Mouse (Mus musculus) megakaryocyte, embryonic 14.5 days (primary cell): ENCODE measurements around the gene B430306N03Rik. TPM values are rescaled to one million over a fixed set of nuclear protein-coding genes. Genes with fewer than 3 reads are reported as not detected.

Experiments used
- H3K27me3 ChIP-seq: replicated peaks from 2 replicates; pipeline ENCODE3; 2012; ENCODE audit warnings: inconsistent platforms
- H3K36me3 ChIP-seq: replicated peaks from 2 replicates; pipeline ENCODE3; 2012; ENCODE audit warnings: low read length, inconsistent platforms, mixed read lengths
- H3K4me1 ChIP-seq: 2 replicates; pipeline ENCODE4 v1.6.1; 2012; ENCODE audit warnings: inconsistent platforms
- H3K4me3 ChIP-seq: replicated peaks from 2 replicates; pipeline ENCODE3; 2012; ENCODE audit warnings: moderate library complexity, mild to moderate bottlenecking, inconsistent platforms
- H3K9me3 ChIP-seq: 2 replicates; pipeline ENCODE4 v1.6.1; 2012; ENCODE audit warnings: inconsistent platforms
- FLI1 ChIP-seq: IDR thresholded peaks from 2 replicates; pipeline ENCODE4 v1.6.1; 2012; ENCODE audit warnings: low read length, inconsistent platforms, mixed read lengths
- GATA1 ChIP-seq: IDR thresholded peaks from 3 replicates; pipeline ENCODE4 v1.6.1; 2012; ENCODE audit warnings: mixed read lengths, low read length, inconsistent platforms, borderline replicate concordance
- polyA plus RNA-seq: library from polyadenylated mRNA; stranded (reverse); fragments of >175 nt; gene quantifications from 2 replicates; pipeline ENCODE4 v1.2.3, GENCODE M21; 2012; ENCODE audit warnings: low replicate concordance; ENCODE audit not compliant: insufficient read depth

B430306N03Rik gene
- polyA plus RNA-seq, 1 experiment: 0.94 TPM

- TF ChIP-seq FLI1 (peak; percentile 93), GATA1 (no peak)
- no peaks in the 10 kb centered on the region for H3K27me3 ChIP-seq
- peaks cover 46% of the 10 kb centered on the region for H3K36me3 ChIP-seq
- peaks cover 73% of the 10 kb centered on the region for H3K4me1 ChIP-seq
- no peaks in the 10 kb centered on the region for H3K9me3 ChIP-seq
- H3K4me3 ChIP-seq: peak overlapping the region; percentile 97
Observed at GRCm38 (mm10) chr17:48300861-48301260, 15.1 kb upstream of the B430306N03Rik start.

- H3K9me3 ChIP-seq: no peaks in the 10 kb centered on the region
- peaks cover 74% of the 10 kb centered on the region for H3K4me1 ChIP-seq
- peaks cover 49% of the 10 kb centered on the region for H3K36me3 ChIP-seq
- peak overlapping the region; percentile 97 for H3K4me3 ChIP-seq
- H3K27me3 ChIP-seq: no peaks in the 10 kb centered on the region
- no peak for TF ChIP-seq FLI1
- TF ChIP-seq GATA1: no peak
Observed at GRCm38 (mm10) chr17:48301792-48302191, 14.1 kb upstream of the B430306N03Rik start.

GRCm38 (mm10) chr17:48312124-48312523, 3.8 kb upstream of the B430306N03Rik start:
- H3K36me3 ChIP-seq: peaks cover 43% of the 10 kb centered on the region
- H3K4me1 ChIP-seq: peaks cover 74% of the 10 kb centered on the region
- H3K9me3 ChIP-seq: no peaks in the 10 kb centered on the region
- no peak for TF ChIP-seq GATA1
- TF ChIP-seq FLI1: no peak
- no peak overlapping the region for H3K4me3 ChIP-seq
- no peaks in the 10 kb centered on the region for H3K27me3 ChIP-seq

DNA sequence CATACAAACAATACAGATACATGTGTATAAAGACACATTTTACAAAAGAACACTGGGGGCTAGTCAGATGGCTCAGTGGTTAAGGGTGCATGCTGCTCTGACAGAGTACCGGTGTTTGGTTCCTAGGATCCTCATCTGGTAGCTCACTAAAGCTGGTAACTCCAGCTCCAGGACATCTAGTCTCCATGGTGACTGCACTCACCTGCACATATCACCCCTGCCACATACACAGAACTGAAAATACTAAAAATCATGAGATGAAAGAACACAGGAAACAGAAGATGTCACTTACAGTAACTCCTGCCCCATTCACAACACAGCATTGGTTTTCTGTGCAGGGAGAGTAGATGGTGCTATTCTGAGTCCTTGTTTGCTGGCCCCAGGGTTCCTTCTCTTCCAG, 2.7 kb downstream of the B430306N03Rik start:
- peaks cover 62% of the 10 kb centered on the region for H3K4me1 ChIP-seq
- H3K36me3 ChIP-seq: peaks cover 11% of the 10 kb centered on the region
- H3K4me3 ChIP-seq: no peak overlapping the region
- 0 out of 2 replicates have a peak, but pooled peaks cover 3% of the 10 kb centered on the region for H3K9me3 ChIP-seq
- peaks cover 4% of the 10 kb centered on the region for H3K27me3 ChIP-seq
- TF ChIP-seq GATA1: no peak
- TF ChIP-seq FLI1: no peak

GRCm38 (mm10) chr17:48321279-48321678, 5.3 kb downstream of the B430306N03Rik start:
- Histone ChIP-seq H3K4me3 (no peak overlapping the region), H3K36me3 (peaks cover 22% of the 10 kb centered on the region), H3K27me3 (peaks cover 4% of the 10 kb centered on the region), H3K9me3 (0 out of 2 replicates have a peak, but pooled peaks cover 3% of the 10 kb centered on the region), H3K4me1 (peaks cover 81% of the 10 kb centered on the region)
- no peak for TF ChIP-seq GATA1
- TF ChIP-seq FLI1: no peak

GRCm38 (mm10) chr17:48323236-48323635, 7.3 kb downstream of the B430306N03Rik start:
- Histone ChIP-seq H3K36me3 (peaks cover 22% of the 10 kb centered on the region), H3K9me3 (0 out of 2 replicates have a peak, but pooled peaks cover 3% of the 10 kb centered on the region), H3K4me3 (no peak overlapping the region), H3K27me3 (no peaks in the 10 kb centered on the region), H3K4me1 (peaks cover 76% of the 10 kb centered on the region)
- no peak for TF ChIP-seq GATA1
- TF ChIP-seq FLI1: no peak

DNA sequence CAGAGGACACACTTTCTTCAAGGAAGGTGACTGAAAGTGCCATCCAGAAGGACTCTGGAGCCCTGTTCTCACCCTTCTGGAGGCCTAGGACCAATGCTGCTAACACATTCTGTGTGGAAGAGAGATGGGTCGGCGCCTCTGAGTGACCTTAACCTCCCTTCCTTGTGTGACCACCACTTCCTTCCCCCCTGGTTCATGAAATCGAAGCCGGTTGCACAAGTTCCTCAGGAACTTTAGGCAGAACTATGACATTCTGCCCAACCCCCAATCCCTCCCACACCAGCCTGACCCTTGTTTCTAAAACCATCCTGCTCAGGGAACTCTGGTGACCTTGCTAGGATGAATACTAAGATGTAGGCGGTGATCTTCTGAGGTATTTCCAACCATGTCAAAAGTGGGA, 8.3 kb downstream of the B430306N03Rik start:
- no peaks in the 10 kb centered on the region for H3K27me3 ChIP-seq
- peaks cover 22% of the 10 kb centered on the region for H3K36me3 ChIP-seq
- peaks cover 71% of the 10 kb centered on the region for H3K4me1 ChIP-seq
- peak overlapping the region; percentile 31 for H3K4me3 ChIP-seq
- no peak for TF ChIP-seq FLI1
- 0 out of 2 replicates have a peak, but pooled peaks cover 3% of the 10 kb centered on the region for H3K9me3 ChIP-seq

DNA sequence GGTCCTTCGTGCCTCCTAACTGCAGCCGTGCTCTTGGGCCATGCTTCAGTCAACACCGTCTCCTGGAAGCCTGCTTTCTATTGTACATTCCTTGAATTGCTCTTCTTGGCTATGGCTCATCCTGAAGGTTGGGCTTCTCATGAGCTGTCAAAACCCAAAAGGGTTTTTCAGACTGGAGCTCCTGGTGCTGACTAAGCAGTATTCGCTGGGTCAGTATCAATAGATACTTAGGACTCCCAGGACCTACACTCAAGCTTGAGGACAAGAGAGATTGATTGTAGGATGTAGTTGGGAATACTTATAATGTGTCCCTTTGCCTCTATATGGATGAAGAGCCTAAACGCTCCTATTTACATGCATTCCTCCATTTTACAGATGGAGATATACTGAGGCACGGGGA, 9.2 kb downstream of the B430306N03Rik start:
- H3K36me3 ChIP-seq: peaks cover 22% of the 10 kb centered on the region
- H3K9me3 ChIP-seq: 0 out of 2 replicates have a peak, but pooled peaks cover 3% of the 10 kb centered on the region
- TF ChIP-seq GATA1: no peak
- no peak for TF ChIP-seq FLI1
- H3K4me1 ChIP-seq: peaks cover 72% of the 10 kb centered on the region
- H3K27me3 ChIP-seq: no peaks in the 10 kb centered on the region
- H3K4me3 ChIP-seq: peak overlapping the region; percentile 40

GRCm38 (mm10) chr17:48325638-48326037, 9.7 kb downstream of the B430306N03Rik start:
- Histone ChIP-seq H3K4me1 (peaks cover 72% of the 10 kb centered on the region), H3K9me3 (0 out of 2 replicates have a peak, but pooled peaks cover 3% of the 10 kb centered on the region), H3K36me3 (peaks cover 20% of the 10 kb centered on the region), H3K4me3 (peak overlapping the region; percentile 78), H3K27me3 (no peaks in the 10 kb centered on the region)
- TF ChIP-seq FLI1 (no peak), GATA1 (no peak)

GRCm38 (mm10) chr17:48326656-48327055, 10.7 kb downstream of the B430306N03Rik start:
- H3K4me3 ChIP-seq: no peak overlapping the region
- H3K36me3 ChIP-seq: peaks cover 17% of the 10 kb centered on the region
- peaks cover 74% of the 10 kb centered on the region for H3K4me1 ChIP-seq
- H3K9me3 ChIP-seq: 0 out of 2 replicates have a peak, but pooled peaks cover 3% of the 10 kb centered on the region
- TF ChIP-seq FLI1: no peak
- TF ChIP-seq GATA1: no peak
- H3K27me3 ChIP-seq: no peaks in the 10 kb centered on the region
